Mouse (Mus musculus) kidney, embryonic 16.5 days (tissue): ENCODE results near the gene Myl4. TPM values are rescaled to one million over a fixed set of nuclear protein-coding genes. Genes with fewer than 3 reads are reported as not detected.
A peak's percentile ranks its signal among the peaks of the same experiment; 100 is the strongest.

Experiments
- ATAC-seq: fragments of 200-750 bp; cut with Nextera tagmentation; 2 replicates; pipeline ENCODE4 v1.8.0; 2017; ENCODE audit warnings: moderate TSS enrichment; ENCODE audit not compliant: low FRiP score, low TSS enrichment
- H3K27ac ChIP-seq: fragments of 300-500 bp; sonication (generic); 2 replicates; pipeline ENCODE4 v1.5.1; 2014; ENCODE audit warnings: low read length
- H3K27me3 ChIP-seq: fragments of 300-500 bp; sonication (generic); 2 replicates; pipeline ENCODE4 v1.6.1; 2014; ENCODE audit warnings: low read length, control low read depth, mixed read lengths; ENCODE audit not compliant: insufficient read depth
- H3K36me3 ChIP-seq: fragments of 300-500 bp; sonication (generic); 2 replicates; pipeline ENCODE4 v1.6.1; 2014; ENCODE audit warnings: low read length, control low read depth, mixed read lengths; ENCODE audit not compliant: insufficient read depth
- H3K4me1 ChIP-seq: fragments of 300-500 bp; sonication (generic); 2 replicates; pipeline ENCODE4 v1.6.1; 2014; ENCODE audit warnings: low read length, control low read depth, mixed read lengths; ENCODE audit not compliant: insufficient read depth
- H3K4me2 ChIP-seq: fragments of 300-500 bp; sonication (generic); replicated peaks from 2 replicates; pipeline ENCODE4 v1.6.1; 2014; ENCODE audit warnings: low read depth, low read length
- H3K4me3 ChIP-seq: fragments of 300-500 bp; sonication (generic); 2 replicates; pipeline ENCODE4 v1.5.1; 2014; ENCODE audit warnings: mild to moderate bottlenecking, low read length
- H3K9ac ChIP-seq: fragments of 300-500 bp; sonication (generic); replicated peaks from 2 replicates; pipeline ENCODE4 v1.6.1; 2014; ENCODE audit warnings: low read length
- H3K9me3 ChIP-seq: fragments of 300-500 bp; sonication (generic); 2 replicates; pipeline ENCODE4 v1.6.1; 2016; ENCODE audit warnings: low read length, control low read depth
- WGBS: fragments of 180-500 bp; shearing (Covaris S2); extraction: QIAGEN DNeasy Blood & Tissue Kit; methylation state at CpG from one replicate; pipeline ENCODE4 v1.1.7; 2014; 5-methylcytosine and 5-hydroxymethylcytosine counted together
- polyA plus RNA-seq: library from polyadenylated mRNA; unstranded; fragments of >200 nt; fragmentation: Nextera tagmentation; extraction: Ambion mirVana; gene quantifications from 2 replicates; pipeline ENCODE4 v1.2.1, GENCODE M21; 2015

Myl4 gene
- polyA plus RNA-seq, 1 experiment from 2014 or later: 11.6 TPM

- no peak overlapping the region for H3K4me2 ChIP-seq
- WGBS: 95% methylated on average over 3 of the region's 3 CpGs
- peaks cover 12% of the 10 kb centered on the region for H3K4me1 ChIP-seq
- no peaks in the 10 kb centered on the region for H3K9me3 ChIP-seq
- no peaks in the 10 kb centered on the region for H3K27me3 ChIP-seq
- H3K9ac ChIP-seq: no peak overlapping the region
- no peak for ATAC-seq
- 0 out of 2 replicates have a peak, but pooled peaks cover 5% of the 10 kb centered on the region for H3K36me3 ChIP-seq
- H3K27ac ChIP-seq: no peak overlapping the region
- no peak overlapping the region for H3K4me3 ChIP-seq
Observed at GRCm38 (mm10) chr11:104547502-104547901, 3.0 kb upstream of the Myl4 start.

GRCm38 (mm10) chr11:104549438-104550405 is 741 bp upstream of the Myl4 start:
- WGBS: under 1% methylated on average over 53 of the region's 53 CpGs
- H3K27ac ChIP-seq: peak overlapping the region; percentile 94
- H3K4me3 ChIP-seq: peak overlapping the region; percentile 87
- H3K9ac ChIP-seq: peak overlapping the region; percentile 99
- no peak; the same call in 1 of the 2 replicates for ATAC-seq
- peaks cover 12% of the 10 kb centered on the region for H3K4me1 ChIP-seq
- peak overlapping the region; percentile 82 for H3K4me2 ChIP-seq
- no peaks in the 10 kb centered on the region for H3K27me3 ChIP-seq
- H3K9me3 ChIP-seq: no peaks in the 10 kb centered on the region
- 0 out of 2 replicates have a peak, but pooled peaks cover 2% of the 10 kb centered on the region for H3K36me3 ChIP-seq

- Histone ChIP-seq H3K4me1 (0 out of 2 replicates have a peak, but pooled peaks cover 2% of the 10 kb centered on the region), H3K4me3 (no peak overlapping the region), H3K9ac (no peak overlapping the region), H3K9me3 (no peaks in the 10 kb centered on the region), H3K4me2 (no peak overlapping the region), H3K27ac (no peak overlapping the region), H3K27me3 (no peaks in the 10 kb centered on the region), H3K36me3 (no peaks in the 10 kb centered on the region)
- WGBS: 83% methylated on average over 4 of the region's 4 CpGs
- no peak for ATAC-seq
Observed at GRCm38 (mm10) chr11:104558065-104558464, 7.6 kb downstream of the Myl4 start.

GRCm38 (mm10) chr11:104558651-104559403 is 8.4 kb downstream of the Myl4 start:
- 61% methylated on average over 4 of the region's 4 CpGs for WGBS

GRCm38 (mm10) chr11:104560971-104561370 is 10.5 kb downstream of the Myl4 start:
- H3K4me1 ChIP-seq: 0 out of 2 replicates have a peak, but pooled peaks cover 2% of the 10 kb centered on the region
- H3K4me3 ChIP-seq: no peak overlapping the region
- no peak overlapping the region for H3K27ac ChIP-seq
- no peaks in the 10 kb centered on the region for H3K9me3 ChIP-seq
- no peaks in the 10 kb centered on the region for H3K36me3 ChIP-seq
- H3K9ac ChIP-seq: no peak overlapping the region
- ATAC-seq: no peak
- WGBS: 66% methylated on average over 2 of the region's 2 CpGs
- H3K4me2 ChIP-seq: no peak overlapping the region
- no peaks in the 10 kb centered on the region for H3K27me3 ChIP-seq

More at GRCm38 (mm10) chr11:104558651-104559403, 8.4 kb downstream of the Myl4 start:
- Histone ChIP-seq H3K36me3 (no peaks in the 10 kb centered on the region), H3K27ac (no peak overlapping the region), H3K4me2 (no peak overlapping the region), H3K4me1 (0 out of 2 replicates have a peak, but pooled peaks cover 2% of the 10 kb centered on the region), H3K9me3 (no peaks in the 10 kb centered on the region), H3K9ac (no peak overlapping the region), H3K27me3 (no peaks in the 10 kb centered on the region), H3K4me3 (no peak overlapping the region)
- no peak for ATAC-seq

GRCm38 (mm10) chr11:104563496-104563895 is 13.0 kb downstream of the Myl4 start:
- 63% methylated on average over 1 of the region's 1 CpGs for WGBS
- Histone ChIP-seq H3K9me3 (no peaks in the 10 kb centered on the region), H3K4me3 (no peak overlapping the region), H3K9ac (no peak overlapping the region), H3K27ac (no peak overlapping the region), H3K27me3 (no peaks in the 10 kb centered on the region), H3K4me1 (no peaks in the 10 kb centered on the region), H3K36me3 (no peaks in the 10 kb centered on the region), H3K4me2 (no peak overlapping the region)
- ATAC-seq: no peak

- Histone ChIP-seq H3K4me1 (no peaks in the 10 kb centered on the region), H3K9ac (no peak overlapping the region), H3K4me3 (no peak overlapping the region), H3K27ac (no peak overlapping the region), H3K36me3 (no peaks in the 10 kb centered on the region), H3K27me3 (no peaks in the 10 kb centered on the region), H3K9me3 (no peaks in the 10 kb centered on the region), H3K4me2 (no peak overlapping the region)
- no peak for ATAC-seq
- 72% methylated on average over 9 of the region's 9 CpGs for WGBS
Observed at GRCm38 (mm10) chr11:104565172-104565571, 14.7 kb downstream of the Myl4 start.

- H3K36me3 ChIP-seq: no peaks in the 10 kb centered on the region
- WGBS: 85% methylated on average over 6 of the region's 6 CpGs
Observed at GRCm38 (mm10) chr11:104566097-104566496, 15.6 kb downstream of the Myl4 start.

GRCm38 (mm10) chr11:104566796-104567195 is 16.3 kb downstream of the Myl4 start:
- WGBS: 77% methylated on average over 2 of the region's 2 CpGs
- no peak for ATAC-seq
- H3K4me3 ChIP-seq: no peak overlapping the region

More at GRCm38 (mm10) chr11:104566097-104566496, 15.6 kb downstream of the Myl4 start:
- H3K4me1 ChIP-seq: no peaks in the 10 kb centered on the region
- no peak overlapping the region for H3K27ac ChIP-seq
- no peak for ATAC-seq
- no peak overlapping the region for H3K9ac ChIP-seq
- H3K4me3 ChIP-seq: no peak overlapping the region
- H3K4me2 ChIP-seq: no peak overlapping the region
- H3K9me3 ChIP-seq: no peaks in the 10 kb centered on the region
- no peaks in the 10 kb centered on the region for H3K27me3 ChIP-seq

More at GRCm38 (mm10) chr11:104566796-104567195, 16.3 kb downstream of the Myl4 start:
- Histone ChIP-seq H3K36me3 (no peaks in the 10 kb centered on the region), H3K9me3 (no peaks in the 10 kb centered on the region), H3K9ac (no peak overlapping the region), H3K27me3 (no peaks in the 10 kb centered on the region), H3K4me1 (no peaks in the 10 kb centered on the region), H3K4me2 (no peak overlapping the region), H3K27ac (no peak overlapping the region)
